Mouse (Mus musculus) embryonic stem cell, embryonic (primary cell): ENCODE measurements around the gene Ntn4.

ENCODE experiments used
- CTCF ChIA-PET, 4 experiments: fragments of 300-600 bp in 2 of 4; fragments of 350-600 bp in 2 of 4; sonication (Branson Sonifier 250); formaldehyde crosslinking; loops; one replicate each; lab custom pipeline; 2022; ENCODE audit warnings: inconsistent platforms in 2 of 4; lab: Charles Lee
- POLR2A ChIA-PET, 4 experiments: fragments of 300-600 bp in 2 of 4; fragments of 350-600 bp in 2 of 4; sonication (Branson Sonifier 250); formaldehyde crosslinking; loops; one replicate each; lab custom pipeline; 2022; ENCODE audit warnings: antibody characterized with exemption in 4 of 4, inconsistent platforms in 1 of 4; lab: Charles Lee

Ntn4 gene

GRCm38 (mm10) chr10:93640521-93640952, at the start of gene Ntn4:
Gene Ntn4, plus strand, starts transcription at chr10:93640681.
- POLR2A ChIA-PET = no interaction called here
- CTCF ChIA-PET = no interaction called here

GRCm38 (mm10) chr10:93592456-93592855, 48.0 kb upstream of the Ntn4 start:
- CTCF ChIA-PET = interaction anchor here in 1 of 4 experiments (1.0 kb wide), 2 partner anchors 43 to 56 kb away, joined by 3 read pairs; no protein-coding TSS in a partner anchor
- POLR2A ChIA-PET = interaction anchor here in 1 of 4 experiments (1.0 kb wide), 1 partner anchor 20 kb away, joined by 4 read pairs; no protein-coding TSS in a partner anchor

- CTCF ChIA-PET = interaction anchor here (0.5 to 2.5 kb wide), 25 partner anchors 10 to 219 kb away, joined by 3 to 11 read pairs (median 4); no protein-coding TSS in a partner anchor
- POLR2A ChIA-PET = interaction anchor here (0.5 to 2.1 kb wide), 11 partner anchors 10 to 216 kb away, joined by 3 to 15 read pairs (median 4); no protein-coding TSS in a partner anchor
These were observed 46.4 kb upstream of the Ntn4 start for GRCm38 (mm10) chr10:93594022-93594482.

- CTCF ChIA-PET = interaction anchor here in 2 of 4 experiments (0.6 kb wide), 2 partner anchors 46 to 128 kb away, joined by 3 to 4 read pairs; no protein-coding TSS in a partner anchor
- POLR2A ChIA-PET = no interaction called here
These were observed 44.6 kb upstream of the Ntn4 start for GRCm38 (mm10) chr10:93595831-93596230.

GRCm38 (mm10) chr10:93596641-93597040, 43.8 kb upstream of the Ntn4 start:
- POLR2A ChIA-PET = no interaction called here
- CTCF ChIA-PET = no interaction called here

- POLR2A ChIA-PET = interaction anchor here in 1 of 4 experiments (0.6 kb wide), 1 partner anchor 170 kb away, joined by 3 read pairs; no protein-coding TSS in a partner anchor
- CTCF ChIA-PET = interaction anchor here in 1 of 4 experiments (0.7 kb wide), 1 partner anchor 153 kb away, joined by 3 read pairs; no protein-coding TSS in a partner anchor
These were observed 38.2 kb upstream of the Ntn4 start for GRCm38 (mm10) chr10:93602309-93602708.

GRCm38 (mm10) chr10:93603256-93603655, 37.2 kb upstream of the Ntn4 start:
- ChIA-PET POLR2A (no interaction called here), CTCF (no interaction called here)

GRCm38 (mm10) chr10:93606326-93606725, 34.2 kb upstream of the Ntn4 start:
- ChIA-PET POLR2A (interaction anchor here in 2 of 4 experiments (0.5 to 1.5 kb wide), 5 partner anchors 12 to 276 kb away, joined by 3 to 5 read pairs (median 4); partner anchors contain the start of gene Lta4h (in 1 of the 2)), CTCF (interaction anchor here in 2 of 4 experiments (0.7 to 1.7 kb wide), 2 partner anchors 17 to 171 kb away, joined by 4 read pairs; partner anchors contain the start of gene Snrpf (in 1 of the 2))

GRCm38 (mm10) chr10:93608051-93608450, 32.4 kb upstream of the Ntn4 start:
- CTCF ChIA-PET = interaction anchor here in 3 of 4 experiments (0.6 to 2.3 kb wide), 6 partner anchors 14 to 210 kb away, joined by 3 to 9 read pairs (median 4); no protein-coding TSS in a partner anchor
- POLR2A ChIA-PET = no interaction called here

GRCm38 (mm10) chr10:93609236-93609635, 31.2 kb upstream of the Ntn4 start:
- ChIA-PET CTCF (interaction anchor here in 2 of 4 experiments (0.6 to 2.3 kb wide), 6 partner anchors 11 to 209 kb away, joined by 3 to 9 read pairs (median 4); no protein-coding TSS in a partner anchor), POLR2A (interaction anchor here in 3 of 4 experiments (0.5 to 1.1 kb wide), 5 partner anchors 8 to 210 kb away, joined by 3 to 8 read pairs (median 4); no protein-coding TSS in a partner anchor)

- CTCF ChIA-PET = interaction anchor here in 2 of 4 experiments (0.5 to 2.0 kb wide), 7 partner anchors 9 to 1570 kb away, joined by 3 to 8 read pairs (median 6); no protein-coding TSS in a partner anchor
These were observed 29.6 kb upstream of the Ntn4 start for GRCm38 (mm10) chr10:93610896-93611295.

GRCm38 (mm10) chr10:93611419-93612007, 29.0 kb upstream of the Ntn4 start:
- POLR2A ChIA-PET = interaction anchor here in 1 of 4 experiments (1.4 kb wide), 1 partner anchor 123 kb away, joined by 3 read pairs; no protein-coding TSS in a partner anchor
- CTCF ChIA-PET = interaction anchor here in 2 of 4 experiments (0.5 to 1.7 kb wide), 11 partner anchors 9 to 1570 kb away, joined by 3 to 8 read pairs (median 3); no protein-coding TSS in a partner anchor

More at GRCm38 (mm10) chr10:93610896-93611295, 29.6 kb upstream of the Ntn4 start:
- POLR2A ChIA-PET = interaction anchor here in 1 of 4 experiments (1.4 kb wide), 1 partner anchor 123 kb away, joined by 3 read pairs; no protein-coding TSS in a partner anchor

- CTCF ChIA-PET = interaction anchor here in 1 of 4 experiments (0.6 kb wide), 1 partner anchor 63 kb away, joined by 3 read pairs; no protein-coding TSS in a partner anchor
These were observed 25.6 kb upstream of the Ntn4 start for GRCm38 (mm10) chr10:93614850-93615249.

GRCm38 (mm10) chr10:93620438-93621179, 19.9 kb upstream of the Ntn4 start:
- ChIA-PET POLR2A (interaction anchor here in 2 of 4 experiments (0.5 to 1.3 kb wide), 4 partner anchors 11 to 1092 kb away, joined by 4 to 8 read pairs (median 4); no protein-coding TSS in a partner anchor), CTCF (interaction anchor here in 3 of 4 experiments (0.5 to 2.0 kb wide), 5 partner anchors 9 to 198 kb away, joined by 3 to 7 read pairs (median 5); no protein-coding TSS in a partner anchor)

More at GRCm38 (mm10) chr10:93614850-93615249, 25.6 kb upstream of the Ntn4 start:
- POLR2A ChIA-PET = interaction anchor here in 1 of 4 experiments (0.6 to 1.2 kb wide), 4 partner anchors 26 to 320 kb away, joined by 3 to 4 read pairs (median 4); no protein-coding TSS in a partner anchor

- ChIA-PET POLR2A (no interaction called here), CTCF (no interaction called here)
These were observed 16.8 kb upstream of the Ntn4 start for GRCm38 (mm10) chr10:93623725-93624124.

GRCm38 (mm10) chr10:93624151-93624550, 16.3 kb upstream of the Ntn4 start:
- POLR2A ChIA-PET = no interaction called here
- CTCF ChIA-PET = no interaction called here

GRCm38 (mm10) chr10:93630310-93630709, 10.2 kb upstream of the Ntn4 start:
- CTCF ChIA-PET = no interaction called here

GRCm38 (mm10) chr10:93632086-93632485, 8.4 kb upstream of the Ntn4 start:
- POLR2A ChIA-PET = no interaction called here
- CTCF ChIA-PET = no interaction called here

More at GRCm38 (mm10) chr10:93630310-93630709, 10.2 kb upstream of the Ntn4 start:
- POLR2A ChIA-PET = interaction anchor here in 1 of 4 experiments (0.5 kb wide), 1 partner anchor 129 kb away, joined by 3 read pairs; no protein-coding TSS in a partner anchor
